Mouse (Mus musculus) hindbrain, embryonic 12.5 days (tissue): ENCODE data around the gene Stum. TPM values are rescaled to one million over a fixed set of nuclear protein-coding genes. Genes with fewer than 3 reads are reported as not detected.
"Not testable (repeated sequence)": the region's sequence is repeated elsewhere in the genome, so short reads cannot be mapped to it uniquely, and the experiment has no call there.

Experiments used
- ATAC-seq: fragments of 200-750 bp; cut with Nextera tagmentation; 2 replicates; pipeline ENCODE4 v1.8.0; 2017; ENCODE audit warnings: moderate TSS enrichment; ENCODE audit not compliant: low FRiP score
- H3K27ac ChIP-seq: fragments of 300-500 bp; sonication (generic); 2 replicates; pipeline ENCODE4 v1.5.1; 2016; ENCODE audit warnings: mild to moderate bottlenecking
- H3K27me3 ChIP-seq: fragments of 300-500 bp; sonication (generic); 2 replicates; pipeline ENCODE4 v1.6.1; 2016; ENCODE audit warnings: mild to moderate bottlenecking
- H3K36me3 ChIP-seq: fragments of 300-500 bp; sonication (generic); 2 replicates; pipeline ENCODE4 v1.6.1; 2016; ENCODE audit warnings: mild to moderate bottlenecking
- H3K4me1 ChIP-seq: fragments of 300-500 bp; sonication (generic); 2 replicates; pipeline ENCODE4 v1.6.1; 2016
- H3K4me2 ChIP-seq: fragments of 300-500 bp; sonication (generic); replicated peaks from 2 replicates; pipeline ENCODE4 v1.6.1; 2016; ENCODE audit warnings: mild to moderate bottlenecking
- H3K4me3 ChIP-seq: fragments of 300-500 bp; sonication (generic); 2 replicates; pipeline ENCODE4 v1.5.1; 2016; ENCODE audit warnings: mild to moderate bottlenecking
- H3K9ac ChIP-seq: fragments of 300-500 bp; sonication (generic); 2 replicates; pipeline ENCODE4 v1.6.1; 2016; ENCODE audit warnings: mild to moderate bottlenecking, moderate library complexity
- H3K9me3 ChIP-seq: fragments of 300-500 bp; sonication (generic); replicated peaks from 2 replicates; pipeline ENCODE4 v1.6.1; 2016; ENCODE audit warnings: mild to moderate bottlenecking
- whole genome bisulfite sequencing: fragments of 180-500 bp; shearing (Covaris S2); methylation state at CpG from one replicate; pipeline ENCODE4 v1.1.7; 2016; 5-methylcytosine and 5-hydroxymethylcytosine counted together
- polyA plus RNA-seq: library from polyadenylated mRNA; unstranded; fragments of >200 nt; fragmentation: Nextera tagmentation; extraction: Ambion mirVana; gene quantifications from 2 replicates; pipeline ENCODE4 v1.2.1, GENCODE M21; 2016

Gene Stum
- 1.3 and 1.7 TPM in 2 replicates for polyA plus RNA-seq

GRCm38 (mm10) chr1:180483399-180484291, at the start of gene Stum:
Gene Stum, minus strand, starts transcription at chr1:180483504.
- peak within 1 kb of the TSS; percentile 90 for H3K4me2 ChIP-seq
- H3K4me1 ChIP-seq, result peaks cover 28% of the 10 kb centered on the region
- H3K27ac ChIP-seq, result no peak within 1 kb of the TSS
- no peaks in the 10 kb centered on the region for H3K36me3 ChIP-seq
- peak; percentile 73 for ATAC-seq
- peaks cover 37% of the 10 kb centered on the region for H3K27me3 ChIP-seq
- H3K9me3 ChIP-seq, result no peaks in the 10 kb centered on the region
- WGBS, result 4% methylated on average over 36 of the region's 40 CpGs
- peak within 1 kb of the TSS; percentile 50 for H3K4me3 ChIP-seq
- H3K9ac ChIP-seq, result peak within 1 kb of the TSS; percentile 64

DNA sequence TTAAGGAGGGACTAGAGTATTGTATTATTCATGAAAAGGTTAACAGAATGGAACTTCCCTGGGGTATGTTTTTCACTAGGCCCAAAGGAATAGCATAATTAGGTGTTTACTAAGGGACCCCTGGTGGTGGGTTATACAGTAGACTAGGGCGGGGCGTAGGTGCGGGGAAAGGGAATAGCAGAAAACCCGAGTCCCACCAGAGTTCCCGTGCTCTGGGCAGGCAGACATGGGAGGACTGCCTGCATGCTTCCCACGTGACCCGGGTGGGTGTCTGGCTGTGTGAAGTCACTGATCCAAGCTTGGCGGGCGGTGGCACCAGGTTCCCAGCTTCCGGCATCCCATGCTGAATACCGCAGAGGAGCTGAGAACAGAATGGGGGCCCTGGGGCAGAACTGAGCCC, 49.4 kb upstream of the Stum start:
- Histone ChIP-seq H3K36me3 (no peaks in the 10 kb centered on the region), H3K4me2 (no peak overlapping the region)
- WGBS, result 92% methylated on average over 11 of the region's 11 CpGs

GRCm38 (mm10) chr1:180530457-180531263, 47.4 kb upstream of the Stum start:
- Histone ChIP-seq H3K27me3 (no peaks in the 10 kb centered on the region), H3K4me1 (peaks cover 3% of the 10 kb centered on the region), H3K9me3 (peaks cover 14% of the 10 kb centered on the region), H3K4me3 (no peak overlapping the region), H3K27ac (no peak overlapping the region), H3K9ac (no peak overlapping the region), H3K36me3 (no peaks in the 10 kb centered on the region), H3K4me2 (no peak overlapping the region)
- no peak for ATAC-seq
- WGBS, result 50% methylated on average over 8 of the region's 8 CpGs

More for the DNA sequence above, 49.4 kb upstream of the Stum start:
- Histone ChIP-seq H3K27ac (no peak overlapping the region), H3K27me3 (no peaks in the 10 kb centered on the region), H3K9me3 (peaks cover 14% of the 10 kb centered on the region), H3K4me1 (peaks cover 3% of the 10 kb centered on the region; the same call in 1 of the 2 replicates), H3K9ac (no peak overlapping the region), H3K4me3 (no peak overlapping the region)
- ATAC-seq, result no peak

GRCm38 (mm10) chr1:180529847-180530246, 46.5 kb upstream of the Stum start:
- H3K36me3 ChIP-seq, result no peaks in the 10 kb centered on the region
- H3K4me3 ChIP-seq, result no peak overlapping the region
- H3K4me1 ChIP-seq, result peaks cover 3% of the 10 kb centered on the region
- H3K9ac ChIP-seq, result no peak overlapping the region
- no peak for ATAC-seq
- H3K27me3 ChIP-seq, result no peaks in the 10 kb centered on the region
- H3K9me3 ChIP-seq, result peaks cover 14% of the 10 kb centered on the region
- H3K27ac ChIP-seq, result no peak overlapping the region
- WGBS, result 90% methylated on average over 7 of the region's 7 CpGs
- no peak overlapping the region for H3K4me2 ChIP-seq

GRCm38 (mm10) chr1:180525301-180525700, 42.0 kb upstream of the Stum start:
- no peak overlapping the region for H3K4me3 ChIP-seq
- 63% methylated on average over 1 of the region's 1 CpGs for WGBS
- no peaks in the 10 kb centered on the region for H3K9me3 ChIP-seq
- H3K9ac ChIP-seq, result no peak overlapping the region
- H3K4me2 ChIP-seq, result no peak overlapping the region
- no peaks in the 10 kb centered on the region for H3K27me3 ChIP-seq
- no peaks in the 10 kb centered on the region for H3K36me3 ChIP-seq
- H3K27ac ChIP-seq, result no peak overlapping the region
- no peaks in the 10 kb centered on the region; the same call in none of the 2 replicates for H3K4me1 ChIP-seq
- ATAC-seq, result no peak

DNA sequence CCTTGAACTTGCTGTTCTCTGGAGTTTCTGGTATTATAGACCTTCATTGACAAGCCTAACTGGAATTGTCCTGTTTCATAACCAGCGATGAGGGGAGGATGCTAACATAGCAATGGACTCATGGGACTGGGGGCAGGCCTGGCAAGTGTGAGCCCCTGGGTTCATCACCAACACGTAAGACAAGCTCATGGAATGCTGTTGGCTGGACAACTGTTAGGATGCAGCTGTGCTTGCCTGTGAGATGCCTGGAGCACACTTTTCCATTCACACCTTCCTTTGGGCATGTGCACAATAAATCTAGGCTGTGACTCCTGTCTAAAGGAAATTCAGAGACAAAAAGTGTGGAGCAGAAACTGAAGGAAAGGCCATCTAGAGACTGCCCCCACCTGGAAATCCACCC, 40.0 kb upstream of the Stum start:
- Histone ChIP-seq H3K9ac (no peak overlapping the region), H3K27ac (no peak overlapping the region), H3K4me2 (no peak overlapping the region), H3K36me3 (no peaks in the 10 kb centered on the region), H3K9me3 (no peaks in the 10 kb centered on the region), H3K27me3 (no peaks in the 10 kb centered on the region; the same call in 1 of the 2 replicates), H3K4me3 (no peak overlapping the region), H3K4me1 (no peaks in the 10 kb centered on the region; the same call in 1 of the 2 replicates)
- WGBS, result 88% methylated on average over 2 of the region's 2 CpGs
- ATAC-seq, result no peak

DNA sequence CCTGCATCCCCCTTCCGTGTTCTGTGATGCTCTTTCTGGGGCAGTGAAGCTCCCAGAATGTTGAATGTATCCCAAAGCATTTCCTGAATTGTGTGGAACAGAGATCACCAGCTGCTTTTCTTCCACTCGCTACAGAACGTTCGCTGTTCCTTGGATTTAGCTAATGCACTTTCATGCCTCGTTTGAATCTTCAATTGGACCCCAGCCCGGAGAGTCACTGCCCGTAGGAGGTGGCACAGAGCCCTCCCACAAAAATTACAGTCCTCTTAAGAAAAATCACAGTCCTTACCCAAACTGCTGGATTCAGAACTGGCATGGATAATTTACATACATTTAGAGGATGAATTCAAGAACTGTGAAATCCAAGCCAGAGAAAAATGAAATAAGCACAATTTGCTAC, 36.9 kb upstream of the Stum start:
- Histone ChIP-seq H3K9ac (no peak overlapping the region), H3K27ac (no peak overlapping the region), H3K27me3 (no peaks in the 10 kb centered on the region; the same call in 1 of the 2 replicates), H3K4me1 (no peaks in the 10 kb centered on the region), H3K4me3 (no peak overlapping the region), H3K36me3 (no peaks in the 10 kb centered on the region), H3K9me3 (no peaks in the 10 kb centered on the region), H3K4me2 (no peak overlapping the region)
- WGBS, result 53% methylated on average over 7 of the region's 7 CpGs
- no peak for ATAC-seq

DNA sequence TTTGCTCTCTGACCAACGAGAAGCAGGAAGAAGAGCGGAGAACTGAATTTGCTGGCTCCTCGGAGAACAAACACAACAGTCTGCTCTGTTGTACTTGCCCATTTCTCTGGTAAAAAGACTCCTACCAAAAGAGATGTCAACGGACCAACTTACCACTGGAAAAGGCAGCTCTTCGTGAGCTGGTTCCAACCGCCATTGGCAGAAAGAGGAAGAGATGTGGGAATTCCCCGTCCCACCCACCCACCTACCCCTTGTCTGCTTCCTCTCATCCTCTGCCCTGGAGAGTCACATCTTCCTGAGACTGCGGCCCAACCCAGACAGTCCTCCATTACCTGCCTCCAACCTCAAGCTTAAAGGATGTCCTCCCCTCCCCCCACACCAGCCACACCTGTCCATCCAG, 36.2 kb upstream of the Stum start:
- Histone ChIP-seq H3K36me3 (no peaks in the 10 kb centered on the region), H3K4me2 (no peak overlapping the region), H3K27ac (no peak overlapping the region), H3K9ac (no peak overlapping the region), H3K4me3 (no peak overlapping the region), H3K27me3 (no peaks in the 10 kb centered on the region; the same call in 1 of the 2 replicates), H3K9me3 (no peaks in the 10 kb centered on the region), H3K4me1 (no peaks in the 10 kb centered on the region)
- ATAC-seq, result no peak
- WGBS, result 85% methylated on average over 8 of the region's 8 CpGs

DNA sequence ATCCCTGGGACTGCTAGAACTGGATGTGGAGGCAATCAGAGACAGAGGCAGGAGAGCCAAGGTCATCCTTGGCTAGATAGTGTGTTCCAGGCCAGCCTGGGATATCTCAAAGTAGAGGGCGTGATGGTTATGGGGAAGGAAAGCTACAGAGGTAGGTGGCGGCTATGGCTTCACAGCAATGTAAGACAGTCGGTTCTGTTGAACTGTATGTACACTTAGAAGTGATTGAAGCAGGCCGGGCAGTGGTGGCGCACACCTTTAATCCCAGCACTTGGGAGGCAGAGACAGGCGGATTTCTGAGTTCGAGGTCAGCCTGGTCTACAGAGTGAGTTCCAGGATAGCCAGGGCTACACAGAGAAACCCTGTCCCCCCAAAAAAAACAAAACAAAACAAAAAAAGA, 35.6 kb upstream of the Stum start:
- not testable (repeated sequence) for H3K4me3 ChIP-seq, H3K27ac ChIP-seq, H3K9ac ChIP-seq, H3K36me3 ChIP-seq, H3K4me1 ChIP-seq, H3K9me3 ChIP-seq, H3K4me2 ChIP-seq, ATAC-seq, H3K27me3 ChIP-seq
- WGBS, result 95% methylated on average over 7 of the region's 7 CpGs

GRCm38 (mm10) chr1:180518412-180518811, 35.1 kb upstream of the Stum start:
- no peak for ATAC-seq
- WGBS, result 75% methylated on average over 8 of the region's 8 CpGs
- H3K27me3 ChIP-seq, result no peaks in the 10 kb centered on the region; the same call in 1 of the 2 replicates

DNA sequence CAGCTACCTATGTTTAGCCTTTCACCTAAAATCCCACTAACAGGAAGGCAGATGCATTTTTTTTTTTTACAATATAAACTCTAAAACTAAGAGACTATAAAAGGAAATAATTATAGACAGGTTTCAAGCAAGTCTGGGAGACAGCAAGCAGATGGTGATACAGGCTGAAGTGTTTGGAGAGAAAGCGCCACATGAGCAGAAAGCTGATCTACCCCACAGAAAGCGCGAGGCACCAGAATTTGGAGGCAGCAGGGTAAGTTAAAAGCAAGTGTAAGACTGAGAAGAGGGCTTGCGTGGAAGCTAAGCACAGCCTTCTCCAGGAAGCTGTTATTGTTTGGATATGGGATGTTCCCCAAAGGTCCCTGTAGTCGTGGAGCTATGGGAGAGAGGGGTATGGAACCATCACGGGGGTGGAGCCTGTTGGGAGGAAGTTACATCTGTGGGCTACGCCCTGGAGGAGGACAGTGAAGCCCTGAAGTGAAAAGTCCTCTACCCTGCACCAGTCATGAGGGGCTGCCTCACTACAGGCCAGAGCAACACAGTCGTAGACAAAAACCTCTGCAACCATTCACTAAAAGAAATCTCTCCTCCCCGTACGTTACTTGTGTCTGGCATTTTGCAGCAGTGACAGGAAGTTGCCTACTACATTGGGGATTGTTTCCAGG, 34.2 kb upstream of the Stum start:
- ATAC-seq, result no peak
- no peaks in the 10 kb centered on the region for H3K4me1 ChIP-seq
- no peaks in the 10 kb centered on the region for H3K9me3 ChIP-seq
- no peaks in the 10 kb centered on the region for H3K36me3 ChIP-seq
- H3K27ac ChIP-seq, result no peak overlapping the region
- H3K4me2 ChIP-seq, result no peak overlapping the region
- no peak overlapping the region for H3K9ac ChIP-seq
- no peak overlapping the region for H3K4me3 ChIP-seq
- WGBS, result 69% methylated on average over 10 of the region's 10 CpGs
- no peaks in the 10 kb centered on the region; the same call in 1 of the 2 replicates for H3K27me3 ChIP-seq

More at GRCm38 (mm10) chr1:180518412-180518811, 35.1 kb upstream of the Stum start:
- Histone ChIP-seq H3K9ac (no peak overlapping the region), H3K36me3 (no peaks in the 10 kb centered on the region), H3K4me1 (no peaks in the 10 kb centered on the region), H3K9me3 (no peaks in the 10 kb centered on the region), H3K27ac (no peak overlapping the region), H3K4me3 (no peak overlapping the region), H3K4me2 (no peak overlapping the region)

- Histone ChIP-seq H3K9me3 (no peaks in the 10 kb centered on the region), H3K36me3 (no peaks in the 10 kb centered on the region), H3K4me2 (no peak overlapping the region), H3K27ac (no peak overlapping the region), H3K4me1 (no peaks in the 10 kb centered on the region), H3K27me3 (no peaks in the 10 kb centered on the region; the same call in 1 of the 2 replicates), H3K9ac (no peak overlapping the region), H3K4me3 (no peak overlapping the region)
- ATAC-seq, result no peak
- 76% methylated on average over 2 of the region's 2 CpGs for WGBS
Observed at GRCm38 (mm10) chr1:180514077-180514476, 30.8 kb upstream of the Stum start.
